Mouse (Mus musculus): ENCODE data around the gene Lmna. TPM values are rescaled to one million over a fixed set of nuclear protein-coding genes. Genes with fewer than 3 reads are reported as not detected.

Lmna gene
- total RNA-seq (2015; ENCODE audit: low replicate concordance) = 6.9 and 9.0 TPM in 2 replicates
- total RNA-seq (2017; ENCODE audit: low replicate concordance) = 45.6 and 52.7 TPM in 2 replicates

DNA sequence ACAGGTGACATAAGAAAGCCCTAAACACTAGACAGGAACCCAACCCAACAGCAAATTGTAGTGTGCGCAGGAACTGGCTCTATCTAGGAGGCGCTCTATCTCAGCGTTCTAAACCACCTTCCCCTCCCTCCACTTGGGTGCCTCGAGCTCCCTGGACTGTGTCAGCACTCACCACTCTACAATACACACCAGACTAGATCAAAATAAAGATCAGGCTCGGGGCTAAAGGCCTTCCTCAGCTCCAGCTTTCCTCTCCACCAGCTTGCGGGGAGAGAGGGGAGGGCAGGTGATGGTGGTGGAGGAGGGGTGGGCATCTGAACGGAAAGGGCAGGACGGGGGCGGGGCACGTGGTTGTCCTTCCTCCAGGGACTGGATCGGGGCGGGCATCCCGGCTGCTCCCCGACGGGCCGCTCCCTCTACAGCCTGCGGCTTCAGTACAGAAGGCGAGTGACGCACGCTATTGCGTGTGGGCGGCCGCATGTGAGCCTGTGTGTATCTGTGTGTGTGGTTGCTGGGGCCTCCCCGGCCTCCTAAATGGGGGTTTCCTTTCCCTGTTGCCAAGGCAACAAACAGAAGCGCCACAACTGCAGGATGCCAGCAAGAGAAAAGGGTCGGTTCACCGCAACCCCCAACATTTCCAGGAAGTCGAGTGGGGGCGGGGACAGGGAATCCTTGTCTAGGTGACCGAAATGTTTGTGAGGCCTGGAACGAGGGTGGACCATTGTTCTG lies at the start of gene Lmna:
TSS of gene Lmna (minus strand) at position 265 of the 729 bp plus-strand sequence.
- peak; percentile 79 for ATAC-seq (replicated peaks; ENCODE audit: low FRiP score, poor library complexity, severe bottlenecking)

DNA sequence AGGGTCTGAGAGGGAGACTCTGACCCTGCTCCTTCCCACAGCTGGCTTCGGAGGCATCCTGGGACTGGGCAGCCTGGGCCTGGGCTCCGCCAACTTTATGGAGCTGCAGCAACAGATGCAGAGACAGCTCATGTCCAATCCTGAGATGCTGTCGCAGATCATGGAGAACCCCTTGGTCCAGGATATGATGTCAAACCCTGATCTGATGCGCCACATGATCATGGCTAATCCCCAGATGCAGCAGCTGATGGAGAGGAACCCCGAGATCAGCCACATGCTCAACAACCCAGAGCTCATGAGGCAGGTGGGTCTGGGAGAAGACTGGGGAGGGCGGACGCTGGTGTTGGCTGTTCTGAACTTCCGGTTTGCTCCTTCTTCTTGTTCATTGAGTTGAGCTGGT lies 46.9 kb upstream of the Lmna start:
- no peak for ATAC-seq (replicated peaks; ENCODE audit: low FRiP score, poor library complexity, severe bottlenecking)

DNA sequence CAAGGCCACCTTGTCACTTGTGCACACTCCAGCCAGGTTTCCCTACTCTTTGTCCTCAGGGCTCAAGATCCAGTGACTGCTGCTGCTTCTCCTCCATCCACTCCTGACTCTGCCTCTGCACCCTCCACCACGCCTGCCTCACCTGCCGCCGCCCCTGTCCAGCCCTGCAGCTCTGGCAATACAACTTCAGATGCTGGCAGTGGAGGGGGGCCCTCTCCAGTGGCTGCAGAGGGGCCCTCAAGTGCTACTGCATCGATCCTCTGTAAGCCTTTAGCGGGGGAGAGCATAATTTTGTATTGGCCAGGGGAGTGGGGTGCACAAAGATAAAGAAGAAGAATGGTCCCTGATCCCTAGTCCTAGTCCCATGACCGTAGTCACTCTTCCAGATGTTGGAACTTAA lies 46.0 kb upstream of the Lmna start:
- ATAC-seq (replicated peaks; ENCODE audit: low FRiP score, poor library complexity, severe bottlenecking) = no peak

DNA sequence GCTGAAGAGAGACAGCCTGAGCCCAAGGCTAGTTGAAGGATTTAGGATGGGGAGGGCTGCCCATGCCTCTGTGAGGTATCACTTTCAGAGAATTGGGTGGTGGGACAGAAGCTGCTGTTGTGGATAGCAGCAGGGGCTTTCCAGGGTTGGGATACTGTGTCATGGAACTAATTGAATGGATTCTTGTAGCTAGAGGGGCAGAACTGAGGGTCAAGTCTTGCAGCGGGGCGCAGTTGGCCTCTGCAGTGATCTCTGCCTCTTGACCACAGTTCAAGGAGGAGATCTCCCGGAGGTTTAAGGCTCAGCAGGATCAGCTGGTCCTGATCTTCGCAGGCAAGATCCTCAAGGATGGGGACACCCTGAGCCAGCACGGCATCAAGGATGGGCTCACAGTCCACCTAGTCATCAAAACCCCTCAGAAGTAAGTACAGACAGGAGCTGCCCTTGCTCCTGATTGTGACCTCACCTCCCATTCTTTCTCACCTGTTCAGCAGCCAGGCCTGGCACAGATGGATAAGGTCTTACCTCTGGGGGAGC lies 45.4 kb upstream of the Lmna start:
- no peak for ATAC-seq (replicated peaks; ENCODE audit: low FRiP score, poor library complexity, severe bottlenecking)

DNA sequence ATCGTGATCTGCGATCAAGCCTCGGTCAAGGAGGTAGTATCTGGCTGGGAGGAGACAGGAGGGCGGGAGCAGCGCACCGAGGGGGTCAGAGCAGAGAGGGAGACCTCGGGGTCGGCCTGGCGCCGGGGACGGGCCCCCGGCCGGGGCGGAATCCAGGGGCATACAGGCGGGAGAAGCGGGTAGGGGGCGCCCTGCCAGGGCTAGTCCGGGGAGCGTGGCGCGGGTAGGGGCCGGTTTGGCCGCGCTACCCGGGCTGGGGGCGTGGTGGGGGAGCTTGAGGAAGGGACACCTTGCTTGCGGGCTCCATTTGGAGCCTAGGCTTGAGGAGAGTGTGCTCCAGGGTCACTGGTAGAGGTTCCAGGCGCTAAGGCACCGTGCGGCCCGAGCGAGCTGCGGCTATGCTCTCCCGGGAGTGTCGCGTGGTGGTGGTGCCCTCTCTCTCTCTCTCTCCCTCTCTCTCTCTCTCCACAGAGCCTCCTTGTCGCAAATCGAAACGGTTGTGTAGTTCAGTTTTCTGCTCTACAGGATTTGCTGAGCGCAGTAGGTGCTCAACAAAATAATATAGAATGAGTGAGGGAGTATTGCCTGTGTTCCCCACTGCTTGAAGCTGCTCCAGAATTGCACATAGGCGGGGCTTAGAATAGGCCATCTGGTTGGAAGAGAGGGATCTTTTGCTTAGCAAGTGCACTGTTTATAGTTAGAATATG lies 44.3 kb upstream of the Lmna start:
- peak; percentile 41 for ATAC-seq (replicated peaks; ENCODE audit: low FRiP score, poor library complexity, severe bottlenecking)

DNA sequence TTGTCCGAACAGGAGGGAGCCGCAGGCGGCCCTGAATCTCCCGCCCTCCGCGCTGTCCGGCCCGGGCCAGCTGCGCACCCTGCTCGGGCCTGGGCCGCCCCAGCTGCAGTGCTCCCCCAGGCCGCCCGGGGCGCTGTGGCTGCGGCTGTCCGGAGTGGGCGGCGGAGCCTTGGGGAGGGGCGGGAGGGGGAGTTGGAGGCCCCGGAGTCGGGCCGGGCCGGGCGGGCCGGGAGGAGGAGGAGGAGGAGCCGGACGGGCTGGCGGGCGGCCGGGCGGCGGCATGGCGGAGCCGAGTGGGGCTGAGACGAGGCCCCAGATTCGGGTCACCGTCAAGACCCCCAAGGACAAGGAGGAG lies 43.7 kb upstream of the Lmna start, which contains the start of gene Ubqln4:
TSS of gene Ubqln4 (plus strand) at position 234 of the 355 bp plus-strand sequence.
- peak; percentile 69 for ATAC-seq (replicated peaks; ENCODE audit: low FRiP score, poor library complexity, severe bottlenecking)

DNA sequence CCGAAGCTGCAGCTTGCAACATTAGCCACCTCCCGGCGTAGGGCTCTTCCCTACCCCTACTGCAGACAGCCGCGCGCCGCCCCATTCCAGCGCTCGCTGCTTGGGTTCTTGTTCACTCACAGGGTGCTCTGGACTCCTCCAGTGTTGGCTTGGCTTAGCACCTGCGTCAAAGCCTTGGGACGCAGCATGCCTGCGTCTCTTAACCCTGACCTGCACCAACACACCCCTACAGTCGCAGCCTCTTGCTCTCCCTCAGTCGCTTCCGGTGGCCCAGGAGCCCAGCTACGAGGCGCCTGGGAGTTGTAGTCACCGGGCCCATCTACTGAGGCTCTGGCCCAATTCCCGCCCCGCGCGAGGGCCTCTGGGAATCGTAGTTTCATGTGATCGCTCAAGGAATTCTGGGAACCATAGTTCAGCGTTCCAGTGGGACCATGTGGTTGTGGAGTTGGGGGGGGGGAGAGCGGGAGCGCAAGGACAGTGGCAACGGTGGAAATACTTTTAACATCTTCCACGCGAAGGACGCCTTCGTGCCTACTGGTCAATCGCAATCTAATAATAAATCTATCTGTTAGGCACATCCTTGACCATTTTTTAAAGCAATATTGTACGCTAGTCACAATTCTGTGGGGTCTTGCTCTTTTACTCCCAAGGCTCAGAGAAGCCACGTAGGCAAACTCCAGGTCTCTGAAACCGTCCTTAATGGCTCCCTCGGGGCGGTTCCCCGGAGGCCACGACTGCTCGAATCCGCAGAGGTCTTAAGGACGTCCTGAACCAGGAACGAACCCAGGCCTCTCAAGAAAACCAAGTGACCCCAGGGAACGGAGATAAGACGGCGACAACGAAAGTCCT lies 43.1 kb upstream of the Lmna start, which contains the start of gene Lamtor2:
TSS of gene Lamtor2 (minus strand) at position 399 of the 849 bp plus-strand sequence.
- ATAC-seq (replicated peaks; ENCODE audit: low FRiP score, poor library complexity, severe bottlenecking) = peak; percentile 92

DNA sequence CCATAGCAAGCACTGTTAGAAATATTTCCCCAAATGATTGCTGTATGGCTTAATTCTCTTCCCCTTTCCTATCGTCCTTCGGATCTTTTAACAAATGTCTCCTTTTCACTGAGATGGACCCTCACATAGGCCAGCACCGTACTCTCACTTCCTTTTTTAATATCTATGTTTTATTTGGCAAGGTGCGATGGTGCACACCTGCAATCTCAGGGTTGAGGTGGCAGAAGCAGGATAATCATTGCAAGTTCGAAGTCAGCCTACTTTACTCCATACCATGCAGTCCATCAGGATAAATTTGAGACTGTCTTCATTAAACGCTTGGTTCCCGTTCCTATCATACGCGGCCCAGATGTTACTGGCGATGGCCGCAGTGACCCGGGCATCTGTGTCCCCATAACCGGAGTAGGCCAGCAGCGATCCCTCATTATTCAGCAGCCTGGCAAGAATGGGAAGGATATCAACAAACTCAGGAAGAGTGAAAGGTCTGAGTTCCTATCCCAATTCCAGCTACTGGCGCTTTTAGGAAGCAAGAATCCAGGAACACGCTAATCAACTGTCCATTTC lies 42.4 kb upstream of the Lmna start:
- ATAC-seq (replicated peaks; ENCODE audit: low FRiP score, poor library complexity, severe bottlenecking) = 0 out of 2 replicates have a peak, but pooled peaks have one; percentile 4

DNA sequence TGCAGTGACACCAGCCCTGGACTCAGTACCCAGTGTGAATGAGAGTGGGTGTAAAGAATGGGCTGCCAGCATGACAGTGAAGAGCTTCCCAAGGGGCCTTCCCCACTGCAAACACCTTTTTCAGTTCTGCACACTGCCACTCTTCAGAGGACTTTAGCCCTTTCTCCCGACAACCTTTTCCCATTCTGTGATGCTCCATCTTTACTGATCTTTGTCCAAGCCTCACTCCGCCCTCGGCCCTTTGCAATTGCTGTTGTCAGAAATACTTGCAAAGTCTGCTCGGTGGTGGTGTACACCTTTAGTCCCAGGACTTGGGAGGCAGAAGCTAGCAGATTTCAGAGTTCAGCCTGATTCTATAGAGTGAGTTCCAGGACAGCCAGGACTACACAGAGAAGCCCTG lies 41.8 kb upstream of the Lmna start:
- ATAC-seq (replicated peaks; ENCODE audit: low FRiP score, poor library complexity, severe bottlenecking) = no peak

DNA sequence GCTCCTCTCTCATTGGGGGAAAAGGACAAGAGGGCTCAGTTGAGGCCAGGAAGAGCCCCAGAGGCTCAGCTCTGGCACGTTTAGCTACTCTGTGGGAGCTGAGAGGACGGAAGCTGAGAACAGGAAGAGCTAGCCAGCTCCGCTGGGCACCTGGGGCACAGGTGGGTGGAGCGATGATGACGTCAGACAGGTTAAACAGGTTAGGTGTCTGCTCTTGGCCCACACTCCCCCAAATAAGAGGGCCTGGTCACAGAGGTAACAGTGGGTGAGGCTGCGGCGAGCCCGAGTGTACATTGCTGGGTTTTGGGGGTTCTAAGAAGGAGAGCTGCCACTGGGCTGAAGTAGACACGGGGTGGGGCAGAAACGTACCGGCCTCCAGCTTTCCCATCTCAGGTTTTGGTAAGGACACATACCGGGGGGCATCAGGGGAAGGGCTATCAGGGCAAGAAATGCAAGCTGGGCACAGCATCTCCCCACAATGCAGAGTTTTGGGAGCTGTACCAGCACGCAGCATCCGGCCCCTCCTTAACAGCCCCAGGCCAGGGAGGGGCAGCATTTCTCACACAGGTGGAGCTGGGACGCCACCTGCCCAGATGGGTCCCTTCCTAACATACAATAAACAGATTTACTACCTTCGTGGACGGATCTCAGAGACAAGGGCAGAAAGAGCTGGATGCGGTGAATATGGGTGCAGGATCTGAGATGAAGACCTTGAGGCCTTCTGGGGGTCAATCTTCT lies 38.6 kb upstream of the Lmna start, which contains the start of gene Rab25:
TSS of gene Rab25 (minus strand) at position 121 of the 738 bp plus-strand sequence.
- ATAC-seq (replicated peaks; ENCODE audit: low FRiP score, poor library complexity, severe bottlenecking) = no peak

DNA sequence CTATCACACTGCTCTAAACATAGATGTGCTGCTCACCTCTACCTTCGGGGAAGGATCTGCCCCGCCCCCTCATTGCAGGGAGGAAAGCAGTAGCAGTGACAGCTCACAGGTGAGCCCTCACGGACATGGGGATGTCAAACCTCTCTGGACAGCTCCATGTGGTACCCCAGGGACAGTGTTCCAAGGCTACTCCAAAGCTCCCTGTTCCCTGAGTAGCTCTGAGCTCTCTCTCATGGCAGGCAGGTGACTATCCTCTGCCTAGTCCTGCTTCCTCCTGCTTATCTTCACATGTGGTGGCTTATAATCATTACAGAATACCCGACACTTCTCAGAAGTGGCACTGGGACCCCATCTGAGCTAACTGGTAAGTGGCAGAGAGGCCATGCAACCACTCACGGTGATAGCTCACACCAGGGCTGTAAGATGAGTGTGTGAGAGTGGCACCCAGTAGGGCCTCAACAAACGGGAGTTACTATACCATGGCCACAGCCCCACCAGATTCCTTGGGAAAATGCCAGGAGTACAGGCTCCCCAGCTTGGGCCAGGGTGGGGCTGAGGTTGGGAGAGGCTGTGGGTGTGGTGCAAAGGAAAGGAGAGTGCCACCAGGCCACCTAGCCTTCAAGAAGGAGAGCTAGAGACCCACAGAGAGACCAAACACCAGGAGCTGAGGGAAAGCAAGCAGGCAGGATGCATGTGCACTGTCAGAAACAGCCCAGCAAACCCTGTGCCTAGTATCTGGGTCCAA lies 37.1 kb upstream of the Lmna start:
- 0 out of 2 replicates have a peak, but pooled peaks have one; percentile 17 for ATAC-seq (replicated peaks; ENCODE audit: low FRiP score, poor library complexity, severe bottlenecking)

DNA sequence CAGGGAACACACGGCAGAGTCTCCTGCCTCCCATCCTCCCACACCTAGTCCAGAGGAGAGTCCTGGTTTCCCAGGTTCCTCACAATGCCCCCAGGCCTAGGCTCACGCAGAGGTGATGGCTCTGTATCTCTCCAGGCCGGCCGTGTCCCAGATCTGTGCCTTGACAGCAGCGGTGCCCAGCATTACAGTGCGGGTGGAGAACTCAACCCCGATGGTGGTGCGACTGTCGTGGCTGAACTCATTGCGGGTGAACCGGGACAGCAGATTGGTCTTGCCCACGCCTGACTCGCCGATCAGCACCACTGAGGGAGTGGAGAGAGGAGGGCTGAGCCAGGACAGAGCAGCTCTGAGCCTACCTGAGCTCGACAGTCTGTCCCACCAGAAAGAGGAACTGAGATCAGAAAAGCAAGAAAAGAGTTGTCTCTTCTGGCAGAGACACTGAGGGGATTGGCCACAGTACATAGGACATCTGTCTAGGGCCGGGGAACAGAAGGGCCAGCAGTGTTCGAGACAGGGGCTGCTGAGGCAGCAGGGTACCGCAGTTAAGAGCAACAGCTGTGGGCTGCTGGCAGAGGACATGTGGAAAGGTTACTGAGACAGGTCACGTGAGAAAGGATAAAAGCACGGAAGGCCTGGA lies 35.3 kb upstream of the Lmna start:
- no peak for ATAC-seq (replicated peaks; ENCODE audit: low FRiP score, poor library complexity, severe bottlenecking)

DNA sequence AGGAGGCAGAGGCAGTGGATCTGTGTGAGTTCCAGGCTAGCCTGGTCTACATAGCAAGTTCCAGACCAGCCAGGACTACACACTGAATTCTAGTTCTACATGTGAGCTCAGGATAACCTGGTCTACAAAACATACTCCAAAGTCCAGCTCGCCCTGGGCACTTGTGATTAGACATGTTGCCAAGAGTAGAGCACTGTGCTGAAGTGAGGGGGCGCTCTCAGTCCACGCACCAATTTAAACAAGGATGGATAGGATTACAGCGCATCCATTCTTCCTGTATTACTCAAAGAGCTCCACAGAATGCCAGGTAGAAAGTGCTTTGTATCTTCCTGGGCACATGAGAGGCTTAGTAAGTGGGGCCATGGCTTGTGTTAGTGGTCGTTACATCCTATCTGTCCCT lies 34.8 kb upstream of the Lmna start:
- ATAC-seq (replicated peaks; ENCODE audit: low FRiP score, poor library complexity, severe bottlenecking) = no peak

DNA sequence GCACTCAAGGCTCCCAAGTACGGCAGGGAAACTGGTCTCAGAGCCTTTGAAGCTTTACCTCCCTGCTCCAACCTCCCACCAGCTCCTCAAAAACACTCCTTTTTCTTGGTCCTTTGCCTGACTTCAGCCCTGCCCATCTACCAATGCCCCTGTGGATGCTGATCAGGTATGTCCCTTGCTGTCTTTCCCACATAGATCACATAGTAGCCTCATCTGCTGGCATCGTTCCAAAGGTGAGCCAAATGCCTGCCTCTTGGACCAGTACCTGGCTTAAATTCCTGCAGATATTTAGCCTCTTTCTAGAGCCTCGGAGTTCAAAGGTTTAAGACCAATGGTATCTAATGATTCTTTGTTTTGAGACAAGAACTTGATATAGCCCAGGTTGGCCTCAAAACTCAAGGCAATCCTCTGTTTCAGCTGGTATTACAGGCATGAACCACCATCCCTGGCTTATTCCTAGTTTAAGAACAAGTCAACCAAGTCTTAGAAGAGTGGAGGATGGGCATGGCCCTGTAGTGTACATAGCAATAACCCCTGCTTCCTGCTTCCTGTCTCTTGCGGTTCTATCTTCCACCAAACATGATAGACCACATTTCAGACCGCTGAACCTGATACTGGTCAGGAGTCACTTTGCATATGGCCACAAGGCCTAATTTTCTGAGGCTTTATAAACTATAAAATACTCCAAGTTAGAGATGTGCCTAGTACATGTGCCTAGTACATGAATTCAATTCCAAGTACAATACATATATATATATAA lies 34.1 kb upstream of the Lmna start:
- ATAC-seq (replicated peaks; ENCODE audit: low FRiP score, poor library complexity, severe bottlenecking) = no peak

DNA sequence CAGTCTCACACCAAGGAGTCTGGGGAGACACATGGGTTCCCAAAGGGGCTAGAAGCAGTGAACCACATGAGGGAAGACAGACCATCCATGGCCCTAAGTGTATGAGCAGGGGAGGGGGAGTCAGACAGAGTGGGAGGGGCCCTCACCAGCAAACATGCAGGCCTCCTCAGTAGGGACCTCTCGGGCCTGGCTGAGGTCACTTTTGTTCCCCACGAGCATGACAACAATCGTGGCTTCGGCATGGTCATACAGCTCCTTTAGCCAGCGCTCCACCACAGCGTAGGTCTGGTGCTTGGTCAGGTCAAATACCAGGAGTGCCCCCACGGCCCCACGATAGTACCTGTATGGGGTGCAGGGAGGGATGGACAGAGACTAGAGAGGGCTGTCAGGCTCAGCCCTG lies 33.4 kb upstream of the Lmna start:
- ATAC-seq (replicated peaks; ENCODE audit: low FRiP score, poor library complexity, severe bottlenecking) = no peak

DNA sequence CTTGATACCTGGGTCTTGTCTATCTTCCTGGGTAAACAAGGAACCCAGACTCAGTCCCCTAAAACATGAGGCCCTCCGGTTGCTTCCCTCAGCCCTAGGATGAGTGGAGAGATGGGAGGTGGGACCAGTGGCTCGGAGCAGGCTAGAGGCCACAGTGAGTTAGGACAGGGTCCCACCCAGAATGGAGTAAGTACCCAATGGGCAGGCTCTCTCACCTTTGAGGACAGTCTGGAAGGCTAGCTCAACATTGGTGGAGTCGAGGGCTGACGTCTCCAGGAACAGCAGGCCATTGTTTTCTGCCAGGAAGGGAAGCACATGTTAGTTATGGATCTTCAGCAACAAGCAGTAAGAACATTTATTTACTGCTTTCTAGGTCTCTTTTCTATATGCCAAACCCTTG lies 32.7 kb upstream of the Lmna start:
- ATAC-seq (replicated peaks; ENCODE audit: low FRiP score, poor library complexity, severe bottlenecking) = no peak

Data from erythroblast, adult 5-6 weeks (primary cell).